Mouse (Mus musculus) bone marrow macrophage, adult 2 months (primary cell): ENCODE measurements at regions not wholly inside any gene's neighbourhood (a gene's known extent, or its start where the extent isn't known, plus 50 kb on each side); places are given as distances from the start of the nearest gene placed in this dataset.
"Not testable (repeated sequence)": the region's sequence is repeated elsewhere in the genome, so short reads cannot be mapped to it uniquely, and the experiment has no call there.

Source experiments
- CTCF ChIP-seq: IDR thresholded peaks from 2 replicates; pipeline ENCODE4 v1.5.1; 2012; ENCODE audit warnings: low read depth, mild to moderate bottlenecking, low read length, moderate library complexity
- POLR2A ChIP-seq: IDR thresholded peaks from 2 replicates; pipeline ENCODE4 v1.6.1; 2012; ENCODE audit warnings: mild to moderate bottlenecking, low read depth, low read length, borderline replicate concordance

GRCm38 (mm10) chr14:53765918-53766317 is 488.0 kb downstream of the Dad1 start:
- TF ChIP-seq POLR2A, CTCF: not testable (repeated sequence)
